Mouse (Mus musculus): ENCODE measurements around the gene Gm26566. TPM values are rescaled to one million over a fixed set of nuclear protein-coding genes. Genes with fewer than 3 reads are reported as not detected.
A peak's percentile ranks its signal among the peaks of the same experiment; 100 is the strongest.

Gene Gm26566
- polyA plus RNA-seq, 1 experiment = 0.18 TPM

GRCm38 (mm10) chr4:88705924-88706323 is 15.7 kb upstream of the Gm26566 start:
- Histone ChIP-seq H3K27ac (ENCODE audit: insufficient read depth, low read length) (no peak overlapping the region), H3K27me3 (ENCODE audit: control insufficient read depth, insufficient read depth, low read length) (no peaks in the 10 kb centered on the region), H3K4me3 (ENCODE audit: extremely low read depth, insufficient read depth, insufficient read length) (no peak overlapping the region), H3K36me3 (ENCODE audit: control insufficient read depth, insufficient read depth, low read length) (no peaks in the 10 kb centered on the region), H3K4me1 (ENCODE audit: control insufficient read depth, insufficient read depth, insufficient read length) (peaks cover 6% of the 10 kb centered on the region)
- no peak for TF ChIP-seq POLR2A (IDR thresholded peaks at IDR 0.05; ENCODE audit: low read depth, low read length)
- TF ChIP-seq CTCF (IDR thresholded peaks at IDR 0.05; ENCODE audit: extremely low read depth, insufficient read depth, insufficient read length, insufficient replicate concordance) = no peak
- DNase-seq (ENCODE audit: low read depth in 1 of 2, low spot score in 2 of 2) = peak in 1 of 2 experiments; percentile 35
- 5% methylated on average over 3 of the region's 3 CpGs for WGBS

GRCm38 (mm10) chr4:88707128-88707826 is 14.3 kb upstream of the Gm26566 start:
- H3K4me3 ChIP-seq (ENCODE audit: extremely low read depth, insufficient read depth, insufficient read length) = no peak overlapping the region
- H3K27ac ChIP-seq (ENCODE audit: insufficient read depth, low read length) = no peak overlapping the region
- TF ChIP-seq CTCF (IDR thresholded peaks at IDR 0.05; ENCODE audit: extremely low read depth, insufficient read depth, insufficient read length, insufficient replicate concordance) (no peak), POLR2A (IDR thresholded peaks at IDR 0.05; ENCODE audit: low read depth, low read length) (no peak)
- 89% methylated on average over 1 of the region's 1 CpGs for WGBS
- H3K4me1 ChIP-seq (ENCODE audit: control insufficient read depth, insufficient read depth, insufficient read length) = peaks cover 6% of the 10 kb centered on the region
- no peaks in the 10 kb centered on the region for H3K27me3 ChIP-seq (ENCODE audit: control insufficient read depth, insufficient read depth, low read length)
- no peaks in the 10 kb centered on the region for H3K36me3 ChIP-seq (ENCODE audit: control insufficient read depth, insufficient read depth, low read length)
- no peak for DNase-seq (ENCODE audit: low read depth in 1 of 2, low spot score in 2 of 2)

GRCm38 (mm10) chr4:88714281-88714680 is 7.3 kb upstream of the Gm26566 start:
- TF ChIP-seq POLR2A (IDR thresholded peaks at IDR 0.05; ENCODE audit: low read depth, low read length) (no peak), CTCF (IDR thresholded peaks at IDR 0.05; ENCODE audit: extremely low read depth, insufficient read depth, insufficient read length, insufficient replicate concordance) (no peak)
- Histone ChIP-seq H3K4me3 (ENCODE audit: extremely low read depth, insufficient read depth, insufficient read length) (no peak overlapping the region), H3K27me3 (ENCODE audit: control insufficient read depth, insufficient read depth, low read length) (no peaks in the 10 kb centered on the region), H3K4me1 (ENCODE audit: control insufficient read depth, insufficient read depth, insufficient read length) (no peaks in the 10 kb centered on the region; the same call in 1 of the 2 replicates), H3K27ac (ENCODE audit: insufficient read depth, low read length) (no peak overlapping the region), H3K36me3 (ENCODE audit: control insufficient read depth, insufficient read depth, low read length) (peaks cover 3% of the 10 kb centered on the region; the same call in 1 of the 2 replicates)
- WGBS = 40% methylated on average over 1 of the region's 1 CpGs
- no peak for DNase-seq (ENCODE audit: low read depth in 1 of 2, low spot score in 2 of 2)

GRCm38 (mm10) chr4:88715059-88715458 is 6.5 kb upstream of the Gm26566 start:
- Histone ChIP-seq H3K27ac (ENCODE audit: insufficient read depth, low read length) (no peak overlapping the region), H3K4me3 (ENCODE audit: extremely low read depth, insufficient read depth, insufficient read length) (no peak overlapping the region), H3K36me3 (ENCODE audit: control insufficient read depth, insufficient read depth, low read length) (peaks cover 3% of the 10 kb centered on the region; the same call in 1 of the 2 replicates), H3K4me1 (ENCODE audit: control insufficient read depth, insufficient read depth, insufficient read length) (no peaks in the 10 kb centered on the region; the same call in 1 of the 2 replicates), H3K27me3 (ENCODE audit: control insufficient read depth, insufficient read depth, low read length) (no peaks in the 10 kb centered on the region)
- TF ChIP-seq CTCF (IDR thresholded peaks at IDR 0.05; ENCODE audit: extremely low read depth, insufficient read depth, insufficient read length, insufficient replicate concordance) (no peak), POLR2A (IDR thresholded peaks at IDR 0.05; ENCODE audit: low read depth, low read length) (no peak)
- DNase-seq (ENCODE audit: low read depth in 1 of 2, low spot score in 2 of 2) = no peak

GRCm38 (mm10) chr4:88718715-88719114 is 2.9 kb upstream of the Gm26566 start:
- TF ChIP-seq CTCF (IDR thresholded peaks at IDR 0.05; ENCODE audit: extremely low read depth, insufficient read depth, insufficient read length, insufficient replicate concordance) (no peak), POLR2A (IDR thresholded peaks at IDR 0.05; ENCODE audit: low read depth, low read length) (no peak)
- H3K36me3 ChIP-seq (ENCODE audit: control insufficient read depth, insufficient read depth, low read length) = peaks cover 3% of the 10 kb centered on the region; the same call in 1 of the 2 replicates
- WGBS = 48% methylated on average over 1 of the region's 1 CpGs
- H3K4me1 ChIP-seq (ENCODE audit: control insufficient read depth, insufficient read depth, insufficient read length) = peaks cover 8% of the 10 kb centered on the region
- no peak for DNase-seq (ENCODE audit: low read depth in 1 of 2, low spot score in 2 of 2)
- H3K4me3 ChIP-seq (ENCODE audit: extremely low read depth, insufficient read depth, insufficient read length) = no peak overlapping the region; the same call in 1 of the 2 replicates
- H3K27ac ChIP-seq (ENCODE audit: insufficient read depth, low read length) = no peak overlapping the region
- H3K27me3 ChIP-seq (ENCODE audit: control insufficient read depth, insufficient read depth, low read length) = no peaks in the 10 kb centered on the region

- no peaks in the 10 kb centered on the region for H3K36me3 ChIP-seq (ENCODE audit: control insufficient read depth, insufficient read depth, low read length)
- no peak overlapping the region for H3K4me3 ChIP-seq (ENCODE audit: extremely low read depth, insufficient read depth, insufficient read length)
- no peak for TF ChIP-seq POLR2A (IDR thresholded peaks at IDR 0.05; ENCODE audit: low read depth, low read length)
- no peak for TF ChIP-seq CTCF (IDR thresholded peaks at IDR 0.05; ENCODE audit: extremely low read depth, insufficient read depth, insufficient read length, insufficient replicate concordance)
- no peak overlapping the region for H3K27ac ChIP-seq (ENCODE audit: insufficient read depth, low read length)
- H3K27me3 ChIP-seq (ENCODE audit: control insufficient read depth, insufficient read depth, low read length) = no peaks in the 10 kb centered on the region
- 76% methylated on average over 8 of the region's 8 CpGs for WGBS
- no peak for DNase-seq (ENCODE audit: low read depth in 1 of 2, low spot score in 2 of 2)
- peaks cover 10% of the 10 kb centered on the region; the same call in 1 of the 2 replicates for H3K4me1 ChIP-seq (ENCODE audit: control insufficient read depth, insufficient read depth, insufficient read length)
Observed at GRCm38 (mm10) chr4:88723497-88724090, 2.0 kb downstream of the Gm26566 start.

GRCm38 (mm10) chr4:88726727-88727126 is 5.1 kb downstream of the Gm26566 start:
- Histone ChIP-seq H3K36me3 (ENCODE audit: control insufficient read depth, insufficient read depth, low read length) (no peaks in the 10 kb centered on the region), H3K27ac (ENCODE audit: insufficient read depth, low read length) (no peak overlapping the region), H3K4me3 (ENCODE audit: extremely low read depth, insufficient read depth, insufficient read length) (no peak overlapping the region), H3K27me3 (ENCODE audit: control insufficient read depth, insufficient read depth, low read length) (no peaks in the 10 kb centered on the region), H3K4me1 (ENCODE audit: control insufficient read depth, insufficient read depth, insufficient read length) (peaks cover 2% of the 10 kb centered on the region; the same call in 1 of the 2 replicates)
- WGBS = 17% methylated on average over 6 of the region's 6 CpGs
- DNase-seq (ENCODE audit: low read depth in 1 of 2, low spot score in 2 of 2) = no peak
- TF ChIP-seq CTCF (IDR thresholded peaks at IDR 0.05; ENCODE audit: extremely low read depth, insufficient read depth, insufficient read length, insufficient replicate concordance) (no peak), POLR2A (IDR thresholded peaks at IDR 0.05; ENCODE audit: low read depth, low read length) (no peak)

Data from spleen, adult 2 months (tissue).